Mouse (Mus musculus): Measurements from ENCODE around the gene Plxna4.

The Plxna4 gene

DNA sequence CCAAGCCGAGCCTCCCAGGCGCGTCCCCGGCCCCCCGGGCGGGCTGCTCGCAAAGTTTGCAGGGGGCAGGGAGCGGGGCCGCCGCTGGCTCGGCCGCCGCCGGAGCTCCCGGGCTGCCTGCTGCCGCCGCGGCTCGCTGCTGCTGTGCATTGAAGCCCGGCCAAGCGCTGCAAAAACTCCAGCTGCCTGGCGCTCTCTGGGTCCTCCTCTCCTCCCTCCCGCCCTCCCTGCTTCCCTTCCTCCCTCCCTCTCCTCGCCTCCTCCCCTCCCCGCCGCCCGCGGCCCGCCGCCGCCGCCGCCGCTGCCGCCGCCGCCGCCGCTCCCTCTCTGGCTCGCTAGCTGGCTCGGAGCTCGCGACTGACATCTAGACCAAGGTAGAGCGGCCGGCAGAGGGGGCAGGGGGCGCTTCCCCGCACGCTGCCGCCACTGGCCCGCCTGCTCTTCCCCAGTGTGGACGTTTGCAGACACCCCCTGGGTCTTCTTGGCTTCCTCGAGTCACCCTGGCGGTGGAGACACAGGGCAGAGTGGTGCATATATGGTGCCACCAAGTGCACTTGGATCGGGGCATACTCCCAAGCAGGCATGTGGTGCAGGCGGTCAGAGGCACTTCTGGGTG is at the start of gene Plxna4:
Gene Plxna4, minus strand, starts transcription at position 137 of the 616 bp plus-strand sequence.
- no peak for DNase-seq (ENCODE audit: low read depth, low spot score)

DNA sequence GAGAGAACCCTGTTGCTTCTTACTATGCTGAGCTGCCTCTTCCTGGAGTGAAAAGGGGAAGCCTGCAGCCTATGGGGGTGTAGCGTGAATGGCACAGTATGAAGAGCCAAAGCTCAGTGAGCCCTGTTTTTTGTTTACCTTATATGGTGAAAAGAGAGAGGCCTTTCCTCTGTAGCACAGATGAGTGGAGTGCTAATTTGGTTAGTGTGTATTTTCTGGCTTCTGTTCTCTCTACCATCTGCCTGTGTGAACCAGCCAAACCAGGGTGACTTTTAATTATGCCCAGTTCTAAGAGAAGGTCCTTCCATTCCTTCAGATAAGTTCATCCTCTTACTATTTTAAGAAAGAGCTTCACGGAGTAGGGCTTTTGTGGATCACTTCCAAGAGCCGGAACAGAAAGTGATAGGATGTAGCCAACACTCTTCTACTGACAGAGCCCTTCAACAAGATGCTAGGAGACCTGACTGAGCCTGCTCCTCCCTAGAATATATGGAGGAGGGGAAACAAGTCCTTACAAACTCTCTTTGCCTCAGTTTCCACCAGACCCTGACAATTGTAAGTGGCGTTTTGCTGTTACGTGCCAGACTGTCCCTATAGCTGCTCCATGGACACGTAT is 49.7 kb upstream of the Plxna4 start:
- DNase-seq (ENCODE audit: low read depth, low spot score) = peak; percentile 12

- no peak for DNase-seq (ENCODE audit: low read depth, low spot score)
Measured at GRCm38 (mm10) chr6:32610712-32611111, 22.7 kb upstream of the Plxna4 start.

GRCm38 (mm10) chr6:32606787-32607186 is 18.8 kb upstream of the Plxna4 start:
- no peak for DNase-seq (ENCODE audit: low read depth, low spot score)

DNA sequence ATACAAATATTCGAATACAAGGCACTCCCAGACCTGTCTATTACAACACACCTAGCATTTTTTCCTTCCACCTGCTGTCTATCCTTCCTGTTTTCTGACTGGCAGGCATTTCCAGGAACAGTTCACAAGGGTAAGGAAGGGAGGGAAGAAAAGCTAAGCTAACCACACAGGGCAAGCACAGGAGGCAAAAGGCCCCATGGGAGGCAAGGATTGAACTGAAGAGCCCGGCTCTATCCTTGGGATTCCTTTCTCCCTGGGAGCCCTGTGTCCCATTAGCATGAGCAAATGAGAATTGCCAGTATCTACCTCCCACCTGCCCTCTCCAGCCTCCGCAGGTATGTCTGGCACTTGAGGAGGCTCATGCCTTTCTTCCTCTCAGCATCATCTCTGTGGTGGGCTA is 17.6 kb upstream of the Plxna4 start:
- DNase-seq (ENCODE audit: low read depth, low spot score) = no peak

GRCm38 (mm10) chr6:32604901-32605300 is 16.9 kb upstream of the Plxna4 start:
- DNase-seq (ENCODE audit: low read depth, low spot score) = no peak

DNA sequence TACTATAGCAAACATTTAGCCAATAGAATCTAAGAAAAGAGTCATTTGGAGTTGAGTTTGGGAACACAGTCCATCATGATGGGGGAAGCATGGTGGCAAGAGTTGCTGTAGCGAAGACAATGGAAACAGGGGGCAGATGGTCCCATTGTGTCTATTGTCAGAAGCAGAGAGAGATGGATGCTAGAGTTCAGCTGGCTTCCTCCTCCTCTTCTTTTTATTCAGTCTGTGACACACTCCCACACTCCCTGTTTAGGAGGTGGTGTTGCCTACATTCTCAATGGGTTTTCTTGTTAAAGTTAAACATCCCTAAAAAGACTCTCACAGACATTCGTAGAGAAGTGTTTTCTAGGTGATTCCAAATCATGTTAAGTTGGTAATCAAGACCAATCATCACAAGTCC is 14.1 kb upstream of the Plxna4 start:
- DNase-seq (ENCODE audit: low read depth, low spot score) = no peak

DNA sequence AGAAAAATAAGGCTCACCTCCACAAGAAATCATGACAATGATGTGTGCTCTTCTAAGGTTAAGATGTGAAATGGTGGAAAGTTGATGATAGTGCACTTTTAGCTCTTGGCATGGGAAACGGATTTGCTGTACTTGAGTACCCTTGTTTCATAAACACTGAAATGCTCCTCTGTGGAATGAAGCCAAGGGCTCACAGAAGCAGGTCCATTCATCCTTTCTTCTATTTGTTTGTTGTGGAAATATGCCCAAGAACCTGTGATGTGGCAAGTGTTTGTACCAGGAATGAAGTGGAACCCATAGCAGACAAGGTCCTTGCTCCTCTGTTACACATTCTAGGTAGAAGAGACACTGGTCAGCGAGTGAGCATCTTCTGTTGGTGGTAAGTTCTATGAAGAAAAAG is 13.3 kb upstream of the Plxna4 start:
- no peak for DNase-seq (ENCODE audit: low read depth, low spot score)

DNA sequence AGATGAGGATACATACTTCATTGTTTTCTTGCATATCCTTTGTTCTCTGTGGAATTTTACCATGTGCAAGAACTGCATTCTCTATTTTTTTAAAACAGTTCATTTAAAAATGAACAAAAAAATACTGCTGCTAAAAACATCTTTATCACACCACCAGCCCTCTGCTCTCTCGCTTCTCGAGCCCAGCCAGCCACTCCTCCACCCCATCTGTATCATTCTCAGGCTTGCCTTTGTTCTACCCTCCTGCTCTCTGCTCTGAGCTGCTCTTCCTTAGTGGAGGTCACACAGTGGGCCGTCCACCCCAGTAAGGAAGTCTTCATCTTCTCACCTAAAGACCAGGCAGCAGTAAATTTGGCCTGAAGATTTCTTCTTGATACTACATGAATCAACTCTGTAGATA is 7.6 kb upstream of the Plxna4 start:
- no peak for DNase-seq (ENCODE audit: low read depth, low spot score)

GRCm38 (mm10) chr6:32590979-32591758 is 3.2 kb upstream of the Plxna4 start:
- DNase-seq (ENCODE audit: low read depth, low spot score) = peak; percentile 62

DNA sequence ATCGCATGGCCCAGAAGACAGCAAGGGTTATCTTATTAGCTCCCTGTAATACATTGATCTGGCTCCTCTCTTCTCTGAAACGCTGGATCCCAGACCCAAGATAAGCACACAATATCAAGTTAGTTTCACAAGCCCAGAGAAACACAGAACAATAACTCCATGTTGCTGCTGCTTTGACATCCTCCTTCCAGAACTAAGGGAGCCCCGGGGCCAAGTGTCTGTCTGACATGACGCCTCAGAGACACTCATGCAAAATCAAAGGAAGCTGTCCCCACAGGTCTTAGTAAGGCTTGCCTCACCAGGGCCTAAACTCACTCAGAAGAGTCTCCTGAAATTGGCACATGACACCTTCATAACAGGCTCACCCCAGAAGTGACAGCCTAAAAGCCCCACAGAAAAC is 1.6 kb upstream of the Plxna4 start:
- no peak for DNase-seq (ENCODE audit: low read depth, low spot score)

GRCm38 (mm10) chr6:32587136-32588009 is 619 bp downstream of the Plxna4 start:
- no peak for DNase-seq (ENCODE audit: low read depth, low spot score)

GRCm38 (mm10) chr6:32586821-32587135 is 1.2 kb downstream of the Plxna4 start:
- no peak for DNase-seq (ENCODE audit: low read depth, low spot score)

DNA sequence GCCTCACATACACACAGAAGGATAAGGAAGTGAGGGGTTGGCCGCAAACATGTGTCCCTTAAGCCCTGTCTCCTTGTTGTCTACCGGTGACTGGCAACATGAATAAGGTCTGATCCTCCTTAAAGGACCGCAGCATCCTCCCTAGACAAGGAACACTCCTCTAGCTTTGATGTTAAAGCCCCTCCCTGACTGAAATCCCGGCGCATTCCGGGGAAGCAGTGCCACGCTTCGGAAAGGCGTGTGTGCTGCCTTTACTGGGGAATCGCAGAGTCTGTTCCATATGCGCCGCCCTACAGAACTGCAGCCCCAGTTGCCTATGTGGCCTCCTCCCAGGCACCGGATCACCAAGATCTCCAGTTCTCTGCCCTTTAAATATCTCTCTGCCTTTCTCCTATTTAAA is 1.6 kb downstream of the Plxna4 start:
- DNase-seq (ENCODE audit: low read depth, low spot score) = no peak

DNA sequence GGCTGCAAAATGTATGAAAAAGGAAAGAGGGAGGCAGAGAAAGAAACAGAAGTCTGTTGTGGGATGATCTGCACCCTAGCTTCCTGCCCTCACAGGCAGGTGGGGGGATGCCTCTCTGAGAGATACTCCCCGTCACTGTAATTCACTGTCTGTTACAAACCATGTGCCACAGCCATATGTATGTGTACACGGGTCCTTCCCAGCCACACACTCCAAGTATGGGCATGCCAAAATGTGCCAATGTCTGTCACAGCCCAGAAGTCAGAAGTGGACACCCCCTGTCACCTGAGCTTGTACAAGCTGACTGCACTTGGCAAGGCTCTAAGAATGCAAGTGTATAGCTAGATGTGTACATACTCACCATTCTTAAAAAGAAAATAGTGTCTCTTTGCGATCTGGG is 2.8 kb downstream of the Plxna4 start:
- no peak for DNase-seq (ENCODE audit: low read depth, low spot score)

DNA sequence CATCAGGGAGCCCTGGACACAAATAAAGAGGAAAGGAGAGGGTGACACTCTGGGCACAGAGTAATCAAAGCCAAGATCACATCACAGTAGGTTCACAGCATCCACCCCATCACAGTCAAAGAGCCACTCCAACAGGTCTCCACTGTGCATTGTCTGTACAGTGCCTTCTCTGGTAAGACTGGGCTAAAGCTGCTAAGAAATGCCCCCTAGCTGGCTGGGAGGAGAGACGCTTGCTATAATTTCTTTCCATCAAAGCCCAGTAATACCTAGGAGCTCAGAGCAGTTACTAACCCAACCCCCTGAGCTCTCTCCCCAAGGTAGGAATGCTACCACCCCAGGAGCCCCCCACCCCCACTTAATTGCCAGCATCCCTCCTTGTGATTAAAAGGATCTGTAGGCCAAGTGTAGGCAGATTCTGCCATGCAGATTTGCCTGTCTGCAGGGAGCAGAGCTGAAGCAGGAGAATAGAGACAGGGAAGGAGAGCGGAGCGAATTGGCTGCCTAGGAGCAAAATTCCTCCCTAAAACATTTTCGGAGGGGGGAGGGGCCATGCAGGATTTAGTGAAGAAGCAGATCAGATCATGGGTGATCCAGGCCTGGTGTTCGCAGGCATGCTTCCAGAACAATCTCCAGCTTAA is 3.6 kb downstream of the Plxna4 start:
- no peak for DNase-seq (ENCODE audit: low read depth, low spot score)

GRCm38 (mm10) chr6:32583582-32583981 is 4.4 kb downstream of the Plxna4 start:
- no peak for DNase-seq (ENCODE audit: low read depth, low spot score)

- DNase-seq (ENCODE audit: low read depth, low spot score) = no peak
Measured at GRCm38 (mm10) chr6:32571485-32571884, 16.5 kb downstream of the Plxna4 start.

GRCm38 (mm10) chr6:32570445-32570844 is 17.5 kb downstream of the Plxna4 start:
- DNase-seq (ENCODE audit: low read depth, low spot score) = no peak

- no peak for DNase-seq (ENCODE audit: low read depth, low spot score)
Measured at GRCm38 (mm10) chr6:32569919-32570318, 18.1 kb downstream of the Plxna4 start.

- no peak for DNase-seq (ENCODE audit: low read depth, low spot score)
Measured at GRCm38 (mm10) chr6:32546915-32547314, 41.1 kb downstream of the Plxna4 start.

GRCm38 (mm10) chr6:32544021-32544420 is 44.0 kb downstream of the Plxna4 start:
- no peak for DNase-seq (ENCODE audit: low read depth, low spot score)
